Mouse (Mus musculus): ENCODE results near the gene Dlg2.

Gene Dlg2

GRCm38 (mm10) chr7:91955584-91955983 lies 1479.1 kb downstream of the Dlg2 start:
- DNase-seq = no peak

DNA sequence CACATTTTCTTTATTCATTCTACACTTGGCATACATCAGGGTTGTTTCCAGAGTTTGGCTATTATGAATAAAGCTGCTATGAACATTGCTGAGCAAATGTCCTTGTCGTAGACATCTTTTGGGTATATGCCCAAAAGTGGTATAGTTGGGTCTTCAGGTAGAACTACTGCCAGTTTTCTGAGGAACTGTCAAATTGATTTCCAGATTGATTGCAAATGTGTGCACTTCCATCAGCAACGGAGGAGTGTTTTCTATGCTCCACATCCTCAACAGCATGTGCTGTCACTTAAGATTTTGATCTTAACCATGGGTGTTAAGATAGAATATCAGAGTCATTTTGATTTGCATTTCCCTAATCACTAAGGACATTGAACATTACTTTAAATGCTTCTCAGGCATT lies 1486.5 kb downstream of the Dlg2 start:
- no peak for DNase-seq

DNA sequence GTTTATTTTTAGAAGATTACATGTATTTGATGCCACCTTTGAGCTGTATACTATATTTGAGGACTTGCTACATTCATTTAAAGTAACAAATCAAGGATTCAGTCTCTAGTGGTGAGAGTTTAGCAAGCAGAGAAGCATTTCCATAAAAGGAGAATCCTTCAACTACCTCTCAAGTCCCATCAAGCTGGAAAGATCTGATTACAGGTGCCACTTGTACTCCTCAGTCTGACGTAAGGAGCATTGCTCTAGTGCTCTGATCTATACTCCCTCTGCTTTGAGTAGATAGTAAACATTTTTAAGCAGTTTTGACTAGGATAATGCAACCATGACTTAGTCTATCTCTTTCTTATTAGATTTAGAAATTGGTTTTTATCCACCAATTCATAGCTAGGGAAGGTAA lies 1496.5 kb downstream of the Dlg2 start:
- no peak for DNase-seq

DNA sequence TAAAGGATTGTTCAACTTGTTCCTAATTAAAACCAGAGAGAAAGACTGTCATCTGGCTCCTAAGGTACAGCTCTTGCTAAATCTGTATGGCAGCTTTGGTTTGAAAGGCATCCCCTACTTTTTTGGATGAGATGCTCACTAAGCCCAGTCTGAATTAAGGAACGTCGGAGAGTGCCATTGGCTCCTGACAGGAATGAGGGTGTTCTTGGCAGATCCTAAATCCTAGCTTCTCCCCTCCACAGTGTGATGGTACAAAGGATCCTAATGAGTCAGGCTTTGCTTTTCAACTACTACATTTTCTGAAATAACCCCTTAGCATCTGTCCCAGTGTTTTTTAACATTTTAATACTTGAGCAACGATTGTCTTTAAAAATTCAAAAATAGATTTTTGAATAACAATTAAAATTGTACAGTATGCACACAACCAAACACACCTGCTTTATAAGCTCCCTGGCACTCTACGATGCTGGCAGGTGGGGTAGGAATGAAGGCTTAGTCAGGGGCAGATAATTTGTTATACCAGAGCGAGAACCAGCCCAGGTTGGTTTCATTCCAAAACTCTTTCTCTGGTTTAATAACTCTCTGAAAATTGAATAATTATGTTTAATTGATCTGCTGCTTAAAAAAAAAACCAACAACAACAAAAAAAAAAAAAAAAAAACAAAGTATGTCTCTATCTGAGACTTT lies 1527.4 kb downstream of the Dlg2 start:
- DNase-seq = no peak

GRCm38 (mm10) chr7:92005681-92006425 lies 1529.4 kb downstream of the Dlg2 start:
- no peak for DNase-seq

GRCm38 (mm10) chr7:92008702-92009101 lies 1532.2 kb downstream of the Dlg2 start:
- DNase-seq = no peak

- DNase-seq = no peak
These were observed 1548.5 kb downstream of the Dlg2 start for GRCm38 (mm10) chr7:92024928-92025327.

- no peak for DNase-seq
These were observed 1549.1 kb downstream of the Dlg2 start for GRCm38 (mm10) chr7:92025465-92026056.

- DNase-seq = peak in 1 of 2 experiments; percentile 6
These were observed 1550.6 kb downstream of the Dlg2 start for GRCm38 (mm10) chr7:92027049-92027448.

DNA sequence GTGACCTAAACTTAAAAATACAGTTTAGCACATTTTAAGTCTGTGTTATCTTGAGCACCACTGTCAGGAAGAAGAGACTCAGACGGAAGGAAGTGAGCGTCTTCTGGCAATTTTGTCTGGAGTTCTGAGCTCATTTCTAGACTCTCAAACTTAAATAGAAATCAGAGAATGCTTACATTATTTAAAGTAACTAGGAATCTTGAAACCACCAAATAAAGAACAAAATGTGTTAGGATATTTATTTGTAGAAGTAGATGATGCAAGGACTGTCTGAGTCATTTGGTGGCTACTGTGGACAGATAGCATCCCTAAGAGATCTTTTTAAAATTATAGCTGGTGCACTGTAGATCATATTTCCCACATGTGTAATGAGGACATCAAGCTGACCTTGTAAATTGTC lies 1557.8 kb downstream of the Dlg2 start:
- no peak for DNase-seq

GRCm38 (mm10) chr7:92040187-92040586 lies 1563.7 kb downstream of the Dlg2 start:
- no peak for DNase-seq

GRCm38 (mm10) chr7:92040785-92041411 lies 1564.4 kb downstream of the Dlg2 start:
- DNase-seq = no peak

DNA sequence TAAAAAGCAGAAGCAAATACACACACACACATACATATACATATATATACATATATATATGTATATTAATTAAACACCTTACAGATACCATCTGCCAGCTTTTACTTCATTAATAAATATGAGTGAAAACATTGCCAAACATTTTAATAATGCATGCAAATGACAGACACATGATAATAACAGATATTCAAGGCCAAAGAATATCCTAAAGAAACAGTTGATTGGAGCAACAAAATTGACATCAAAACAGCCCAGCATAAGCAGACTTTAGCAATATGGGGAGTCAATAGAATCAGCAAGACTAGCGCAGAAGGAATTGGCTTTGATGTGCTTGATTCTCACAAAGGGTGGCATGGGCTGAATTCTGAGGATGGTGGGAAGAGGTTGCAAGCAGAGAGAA lies 1568.5 kb downstream of the Dlg2 start:
- no peak for DNase-seq

- DNase-seq = no peak
These were observed 1570.8 kb downstream of the Dlg2 start for GRCm38 (mm10) chr7:92047271-92047670.

DNA sequence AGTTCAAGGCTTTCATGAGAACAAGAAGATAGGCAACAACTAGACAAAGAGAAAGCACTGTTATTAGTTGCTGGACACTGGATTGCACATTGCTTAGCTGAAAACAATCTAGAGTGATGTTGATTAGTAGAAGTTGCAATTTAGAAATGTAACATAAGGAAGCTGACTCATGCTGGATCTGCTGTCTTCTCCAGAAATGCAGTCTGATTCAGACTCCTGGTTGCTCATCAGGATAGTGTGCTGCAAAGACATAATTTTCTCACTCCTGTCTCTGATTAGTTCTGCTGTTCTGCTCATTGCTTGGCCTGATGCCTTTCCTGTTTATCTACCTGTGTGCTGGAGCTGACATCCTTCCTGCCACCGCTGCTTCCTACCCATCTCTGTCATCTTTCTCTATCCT lies 1572.4 kb downstream of the Dlg2 start:
- DNase-seq = no peak

GRCm38 (mm10) chr7:92066851-92067250 lies 1590.4 kb downstream of the Dlg2 start:
- no peak for DNase-seq

DNA sequence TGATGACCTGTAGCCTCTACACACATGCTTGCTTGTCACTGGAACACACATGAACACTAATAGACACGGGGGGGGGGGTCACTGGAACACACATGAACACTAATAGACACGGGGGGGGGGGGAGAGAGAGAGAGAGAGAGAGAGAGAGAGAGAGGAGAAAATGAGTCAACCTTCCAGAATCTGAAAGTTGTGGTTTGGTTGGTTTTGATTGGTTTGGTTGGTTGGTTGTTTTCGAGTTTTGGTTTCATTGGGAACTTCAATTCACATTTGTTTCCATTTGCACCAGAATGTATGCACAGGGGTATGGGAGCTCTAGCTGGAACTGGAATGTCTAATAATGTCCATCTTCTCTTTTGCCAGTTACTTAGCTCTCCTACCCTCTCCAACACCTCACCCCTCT lies 1611.0 kb downstream of the Dlg2 start:
- DNase-seq = no peak

DNA sequence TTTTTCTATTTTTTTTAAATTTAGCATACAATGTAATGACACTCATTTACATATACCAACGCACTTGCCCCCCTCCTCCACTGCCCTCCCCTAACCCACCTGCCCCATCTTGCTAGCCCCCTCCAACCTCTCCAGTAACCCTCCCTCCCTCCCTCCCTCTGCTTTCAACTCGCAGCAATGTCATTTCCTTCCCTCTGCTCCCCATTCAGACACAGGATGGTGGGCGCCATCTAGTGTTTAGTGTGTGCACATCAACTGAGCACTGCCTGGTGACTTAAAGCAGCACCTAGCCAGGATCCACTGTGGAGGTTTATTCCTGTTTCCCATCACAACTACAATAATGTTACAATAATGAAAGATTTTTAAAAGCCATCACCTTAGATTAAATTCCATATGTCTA lies 1617.4 kb downstream of the Dlg2 start:
- peak; percentile 4 to 29 for DNase-seq

DNA sequence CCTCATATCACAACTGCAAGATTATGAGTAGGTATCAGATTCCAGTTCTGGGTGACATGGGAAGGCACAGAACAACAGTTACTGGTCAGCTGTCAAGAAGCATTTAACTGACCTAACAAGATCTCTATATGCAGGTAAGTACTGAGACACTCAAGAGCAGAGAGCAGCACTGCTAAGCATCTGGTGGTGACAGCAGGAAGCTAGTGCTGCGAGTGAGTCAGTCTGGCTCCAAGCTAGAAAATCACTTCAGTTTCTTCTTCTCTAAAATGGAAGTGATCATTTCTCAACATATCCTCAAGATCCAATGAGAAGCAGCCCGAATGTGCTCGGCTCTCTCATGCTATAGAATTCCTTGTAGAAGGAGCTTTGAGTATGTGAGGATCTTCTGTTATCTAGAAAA lies 1618.7 kb downstream of the Dlg2 start:
- DNase-seq = no peak

DNA sequence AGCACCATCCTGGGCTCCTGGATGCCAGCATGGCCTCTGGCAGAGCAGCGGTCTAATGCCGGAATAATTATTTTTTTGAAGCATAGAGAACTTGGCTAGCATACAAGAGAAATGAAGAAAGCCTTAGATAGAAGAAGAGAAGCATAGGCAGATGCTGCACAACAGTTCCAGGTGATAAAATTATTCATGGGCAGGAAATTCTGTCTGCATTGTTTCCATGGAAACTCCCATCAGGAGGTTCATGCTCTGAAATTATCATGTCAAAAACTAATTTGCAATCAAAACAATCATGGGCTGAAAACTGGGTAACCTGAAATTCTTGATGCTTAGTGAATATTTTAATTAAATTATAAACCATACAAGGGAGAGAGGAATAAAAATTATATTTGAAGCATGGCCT lies 1624.4 kb downstream of the Dlg2 start:
- no peak for DNase-seq

- peak in 1 of 2 experiments; percentile 9 for DNase-seq
These were observed 1626.5 kb downstream of the Dlg2 start for GRCm38 (mm10) chr7:92102892-92103543.

GRCm38 (mm10) chr7:92105477-92105876 lies 1629.0 kb downstream of the Dlg2 start:
- no peak for DNase-seq

DNA sequence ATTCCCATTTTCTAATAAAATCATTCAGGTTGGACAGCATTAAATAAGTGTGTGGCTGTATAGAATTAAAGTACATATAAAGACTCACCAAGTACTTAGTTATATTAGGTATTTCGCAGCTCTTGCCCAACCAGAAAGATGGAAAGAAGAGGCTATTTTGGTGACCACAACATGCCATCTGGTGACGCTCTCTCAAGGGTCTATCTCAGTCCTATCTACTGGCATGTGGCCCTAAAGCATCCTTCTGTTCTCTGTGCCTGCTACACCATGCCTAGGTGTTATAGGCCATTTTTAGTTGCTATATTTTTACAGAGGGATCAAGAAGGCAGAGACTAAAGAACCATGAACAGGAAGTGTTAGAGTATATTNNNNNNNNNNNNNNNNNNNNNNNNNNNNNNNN lies 1629.5 kb downstream of the Dlg2 start:
- no peak for DNase-seq
